Mouse (Mus musculus) lung, postnatal 0 days (tissue): ENCODE measurements at regions not wholly inside any gene's neighbourhood (a gene's known extent, or its start where the extent isn't known, plus 50 kb on each side); places are given as distances from the start of the nearest gene placed in this dataset.

Experiments used
- CTCF ChIP-seq: IDR thresholded peaks from 2 replicates; pipeline ENCODE4 v1.5.1; 2016; ENCODE audit warnings: antibody characterized with exemption, mild to moderate bottlenecking
- EP300 ChIP-seq: IDR thresholded peaks from 2 replicates; pipeline ENCODE4 v1.6.1; 2016; ENCODE audit warnings: antibody characterized with exemption, mild to moderate bottlenecking, control low read depth

DNA sequence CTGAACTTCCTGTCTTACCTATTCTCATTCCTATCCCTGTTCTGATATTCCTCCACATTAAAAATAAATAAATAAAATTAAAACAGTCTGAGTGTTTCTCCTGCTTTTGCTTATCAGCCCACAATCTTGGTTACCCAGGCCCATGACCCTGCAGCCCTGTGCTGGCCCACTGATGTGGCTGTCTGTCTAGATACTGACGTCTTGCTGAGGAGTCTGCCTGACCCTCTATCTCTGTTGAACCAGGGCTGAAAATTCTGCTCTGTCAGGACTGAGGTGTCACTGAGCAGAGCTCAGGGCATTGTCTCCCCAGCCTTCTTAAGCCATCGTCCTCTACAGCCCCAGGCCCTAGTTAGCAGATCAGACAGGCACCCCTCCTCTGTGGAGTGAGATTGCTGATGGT, 321.2 kb downstream of the Satb1 start:
- no peak for TF ChIP-seq CTCF
- no peak for TF ChIP-seq EP300
